Mouse (Mus musculus) lung, postnatal 25 days (tissue): ENCODE results near the gene Zfp963.
A peak's percentile ranks its signal among the peaks of the same experiment; 100 is the strongest.
"Not testable (repeated sequence)": the region's sequence is repeated elsewhere in the genome, so short reads cannot be mapped to it uniquely, and the experiment has no call there.

Source experiments
- DNase-seq: peaks from one replicate; pipeline ENCODE4 v3.0.0; 2022; ENCODE audit warnings: low spot score

Zfp963 gene

DNA sequence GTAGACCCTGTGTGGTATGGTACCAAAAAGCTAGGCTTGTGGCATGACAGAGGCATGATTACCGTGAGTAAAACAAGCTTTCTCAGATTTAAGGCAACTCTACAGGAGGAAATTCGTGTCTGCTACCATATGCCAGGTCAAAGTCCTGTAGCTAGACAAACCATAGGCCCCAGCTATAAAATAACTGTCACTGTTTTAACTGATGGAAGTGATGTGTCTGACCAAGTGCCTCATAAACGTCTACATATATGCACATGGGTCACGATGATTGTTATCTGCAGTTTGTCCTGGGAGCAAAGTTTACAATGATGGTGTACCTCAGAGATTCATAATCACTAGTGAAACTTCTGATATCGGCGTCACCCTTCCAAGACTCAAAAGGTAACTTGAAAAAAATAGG, 9.0 kb downstream of the Zfp963 start:
- no peak for DNase-seq

DNA sequence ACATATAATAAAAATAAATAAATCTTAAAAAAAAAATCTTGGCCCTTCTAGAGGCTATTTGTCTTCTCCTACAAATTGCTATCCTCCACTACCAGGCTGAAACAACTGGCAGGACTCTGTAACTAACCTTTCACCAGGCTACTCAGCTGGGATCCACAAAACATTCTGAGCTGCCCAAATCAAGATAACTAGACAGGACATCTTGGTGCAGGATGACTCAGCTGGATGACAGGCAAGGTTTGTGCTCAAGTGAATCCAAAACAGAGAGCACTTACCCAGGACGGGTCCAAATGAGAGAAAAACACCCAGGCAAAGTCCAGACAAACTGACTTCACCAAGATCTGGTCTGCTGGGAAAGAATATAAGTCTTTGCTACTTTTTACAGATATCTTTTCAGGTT, 14.3 kb downstream of the Zfp963 start:
- DNase-seq, result no peak

DNA sequence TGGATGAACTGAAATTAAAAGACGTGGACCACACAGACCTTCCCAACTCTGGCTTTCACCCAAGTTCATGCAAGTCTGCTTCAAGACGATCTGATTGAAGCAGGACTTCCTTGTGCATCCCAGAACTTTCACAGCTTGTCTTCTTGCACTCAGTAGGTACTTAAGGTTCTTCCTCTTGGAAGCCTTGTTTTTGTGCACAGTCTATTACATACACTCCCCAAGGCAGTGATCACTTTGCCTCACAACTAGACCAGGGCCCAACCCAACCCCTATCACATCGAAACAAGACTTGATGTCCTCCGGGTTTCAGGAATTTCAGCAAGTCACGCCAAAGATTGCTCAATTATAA, 32.6 kb downstream of the Zfp963 start:
- DNase-seq, result no peak

DNA sequence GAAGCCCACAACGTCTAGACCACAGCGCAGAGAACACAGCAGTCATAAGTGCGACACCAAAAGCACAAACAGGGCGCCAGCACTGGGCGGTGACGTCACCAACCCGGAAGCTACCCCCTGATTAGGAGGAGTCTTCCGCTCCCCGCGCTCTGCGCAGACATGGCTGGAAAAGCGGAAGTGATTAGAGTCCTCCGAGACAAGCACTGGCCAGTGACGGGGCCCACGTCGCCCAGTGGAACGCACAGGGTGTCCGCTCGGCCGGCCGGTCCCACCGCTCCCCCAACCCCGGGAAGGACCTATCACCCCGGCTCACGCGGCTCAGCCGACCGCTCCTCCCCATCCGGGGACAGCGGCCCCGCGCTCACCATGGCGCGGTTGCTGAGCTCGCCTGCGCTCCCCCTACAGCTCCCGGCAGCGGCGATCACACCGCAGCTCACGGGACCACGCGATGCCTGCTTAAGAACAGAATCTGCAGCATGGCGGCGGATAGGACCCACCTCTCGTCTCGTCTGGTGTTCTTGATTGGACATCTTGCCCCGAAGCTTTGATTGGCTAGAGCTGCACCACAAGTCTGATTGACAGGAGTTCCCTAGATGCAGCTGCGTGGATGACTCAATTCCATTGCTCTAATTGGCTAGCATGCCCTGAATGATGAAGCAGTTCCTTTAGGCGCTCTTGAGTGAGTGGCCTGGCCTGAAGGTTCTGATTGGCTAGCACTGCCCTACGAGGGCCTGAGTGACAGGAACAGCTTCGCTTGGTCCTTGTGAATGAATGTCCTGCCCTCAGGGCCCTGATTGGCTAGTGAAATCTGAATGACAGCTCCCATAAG, 33.2 kb downstream of the Zfp963 start:
- DNase-seq, result peak; percentile 100

DNA sequence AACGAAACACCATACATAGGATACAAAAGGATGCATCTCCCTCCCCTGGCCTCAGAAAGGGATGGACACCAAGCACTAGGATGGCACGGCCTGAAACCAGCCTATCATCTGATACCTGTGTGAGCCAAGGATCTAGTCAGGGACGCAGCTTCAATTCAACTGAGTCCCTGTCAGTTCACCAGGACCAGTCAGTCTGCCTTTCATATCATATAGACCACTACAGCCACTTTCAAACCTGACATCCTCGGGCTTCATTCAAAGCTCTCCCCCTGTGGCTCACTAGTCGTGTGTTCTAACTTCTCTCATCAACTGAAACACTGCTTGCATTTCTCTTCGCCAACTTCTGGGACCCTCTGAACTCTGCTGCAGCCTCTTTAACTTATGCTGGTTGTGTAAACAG, 34.4 kb downstream of the Zfp963 start:
- DNase-seq, result no peak

DNA sequence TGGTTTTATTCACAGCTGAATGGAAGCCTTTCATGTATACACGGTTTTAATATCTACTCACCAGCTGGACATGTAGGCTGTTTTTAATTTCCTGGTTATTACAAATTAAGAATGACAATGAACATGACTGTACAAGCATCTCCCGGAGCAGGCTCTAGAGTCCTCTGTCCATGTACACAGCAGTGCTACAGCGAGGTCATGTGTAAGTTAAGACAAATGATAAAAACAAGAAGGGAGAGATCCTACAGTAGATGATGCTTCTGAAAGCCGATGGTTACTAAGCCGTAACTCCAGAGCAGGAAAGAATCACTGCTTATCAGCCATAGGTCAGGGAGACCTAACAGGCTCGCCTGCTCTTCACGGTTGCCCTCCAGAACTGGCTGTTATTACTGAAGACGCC, 36.3 kb downstream of the Zfp963 start:
- DNase-seq, result no peak

DNA sequence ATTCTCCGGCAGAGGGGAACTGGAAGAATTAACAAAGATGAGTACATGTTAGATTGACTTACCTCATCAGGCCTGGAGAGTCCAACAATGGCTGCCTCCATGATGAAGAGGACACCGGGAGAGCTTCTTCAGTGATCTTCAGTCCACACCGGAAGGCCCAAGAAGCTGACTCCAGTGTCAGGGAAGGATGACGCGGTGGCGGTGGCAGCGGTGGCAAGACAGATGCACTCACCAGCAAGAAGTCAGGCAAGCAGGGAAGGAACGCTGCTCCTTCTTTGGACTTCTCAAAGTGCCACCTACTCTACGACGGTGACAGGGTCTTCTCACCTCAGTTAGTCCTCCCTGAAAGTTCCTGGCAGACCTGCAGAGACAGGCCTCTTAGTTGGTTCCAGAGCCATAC, 39.1 kb downstream of the Zfp963 start, which contains the start of gene Zfp869:
Zfp869 (minus strand) TSS at position 101 of the 400 bp plus-strand sequence.
- DNase-seq, result not testable (repeated sequence)

DNA sequence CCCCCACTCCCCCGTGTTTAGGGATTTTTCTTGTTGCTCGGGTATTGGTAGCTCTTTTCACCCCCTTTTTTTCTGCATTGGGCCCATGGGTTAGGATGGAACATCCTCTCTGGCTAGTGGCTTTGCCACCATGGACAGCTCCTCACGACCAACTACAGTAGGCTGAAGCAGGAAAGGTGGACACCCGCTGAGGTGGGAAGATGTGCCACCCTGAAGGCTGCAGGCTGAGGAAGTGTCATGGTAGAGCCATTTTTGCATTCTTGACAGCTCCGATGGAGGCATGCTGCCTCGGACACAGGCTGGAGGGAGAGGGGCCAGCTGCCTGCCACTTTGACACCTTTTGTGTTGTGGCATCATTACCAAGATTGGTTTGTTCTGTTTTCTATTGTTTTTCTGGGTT, 48.0 kb downstream of the Zfp963 start:
- no peak for DNase-seq
